Mouse (Mus musculus) 3134 (cell line): ENCODE results near the gene Bivm.

ENCODE experiments used
- DNase-seq: peaks from one replicate; pipeline ENCODE4 v3.0.0-alpha.2; 2011; ENCODE audit warnings: low spot score; ENCODE audit not compliant: insufficient read length; ENCODE audit errors: extremely low read depth

The Bivm gene

GRCm38 (mm10) chr1:44172656-44173055, 53.9 kb downstream of the Bivm start:
- no peak for DNase-seq

GRCm38 (mm10) chr1:44173903-44174302, 55.1 kb downstream of the Bivm start:
- no peak for DNase-seq

- DNase-seq: no peak
Observed at GRCm38 (mm10) chr1:44178086-44178485, 59.3 kb downstream of the Bivm start.

GRCm38 (mm10) chr1:44186396-44186795, 67.6 kb downstream of the Bivm start:
- no peak for DNase-seq
